Mouse (Mus musculus): ENCODE measurements around the gene Nalcn. TPM values are rescaled to one million over a fixed set of nuclear protein-coding genes. Genes with fewer than 3 reads are reported as not detected.

Gene Nalcn
- polyA plus RNA-seq, 1 experiment from 2014 or later = 0.14 TPM

- 63% methylated on average over 3 of the region's 3 CpGs for WGBS
- Histone ChIP-seq H3K4me2 (replicated peaks; ENCODE audit: low read depth, low read length) (no peak overlapping the region), H3K27me3 (ENCODE audit: control insufficient read depth, insufficient read depth, low read length) (no peaks in the 10 kb centered on the region), H3K4me3 (ENCODE audit: low read length) (no peak overlapping the region), H3K4me1 (ENCODE audit: control insufficient read depth, insufficient read depth, low read length) (no peaks in the 10 kb centered on the region), H3K27ac (ENCODE audit: low read depth, low read length) (no peak overlapping the region), H3K9me3 (ENCODE audit: control insufficient read depth, low read length) (no peaks in the 10 kb centered on the region), H3K9ac (ENCODE audit: low read depth, low read length) (no peak overlapping the region), H3K36me3 (ENCODE audit: control insufficient read depth, insufficient read depth, low read length) (no peaks in the 10 kb centered on the region)
- ATAC-seq (ENCODE audit: low FRiP score, low TSS enrichment) = no peak
These were observed 31.7 kb downstream of the Nalcn start for GRCm38 (mm10) chr14:123595265-123595664.

GRCm38 (mm10) chr14:123587412-123587811, 39.5 kb downstream of the Nalcn start:
- ATAC-seq (ENCODE audit: low FRiP score, low TSS enrichment) = no peak
- Histone ChIP-seq H3K9ac (ENCODE audit: low read depth, low read length) (no peak overlapping the region), H3K36me3 (ENCODE audit: control insufficient read depth, insufficient read depth, low read length) (no peaks in the 10 kb centered on the region)

DNA sequence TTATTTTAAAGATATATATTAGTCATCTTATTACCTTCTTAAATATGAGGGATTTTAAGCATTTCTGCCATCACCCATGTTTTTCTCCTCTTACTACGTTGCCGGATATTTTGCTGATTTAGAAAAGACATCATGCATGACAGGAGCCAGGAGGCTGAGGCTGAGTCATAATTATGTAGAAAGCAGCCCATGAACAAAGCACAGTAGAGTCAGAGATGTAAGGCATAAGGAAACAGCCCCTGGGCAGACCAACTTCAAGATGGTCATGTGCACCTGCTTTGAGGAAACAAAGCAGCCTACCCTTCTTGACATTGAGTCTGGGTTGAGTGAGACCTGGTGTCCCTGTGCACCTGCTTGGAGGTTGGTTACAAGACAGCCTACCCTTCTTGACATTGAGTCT, 44.5 kb downstream of the Nalcn start:
- Histone ChIP-seq H3K27ac (ENCODE audit: low read depth, low read length) (no peak overlapping the region), H3K9me3 (ENCODE audit: control insufficient read depth, low read length) (no peaks in the 10 kb centered on the region), H3K4me1 (ENCODE audit: control insufficient read depth, insufficient read depth, low read length) (no peaks in the 10 kb centered on the region), H3K4me2 (replicated peaks; ENCODE audit: low read depth, low read length) (no peak overlapping the region), H3K9ac (ENCODE audit: low read depth, low read length) (no peak overlapping the region), H3K36me3 (ENCODE audit: control insufficient read depth, insufficient read depth, low read length) (no peaks in the 10 kb centered on the region), H3K27me3 (ENCODE audit: control insufficient read depth, insufficient read depth, low read length) (no peaks in the 10 kb centered on the region), H3K4me3 (ENCODE audit: low read length) (no peak overlapping the region)
- ATAC-seq (ENCODE audit: low FRiP score, low TSS enrichment) = no peak
- 72% methylated on average over 2 of the region's 2 CpGs for WGBS

More at GRCm38 (mm10) chr14:123587412-123587811, 39.5 kb downstream of the Nalcn start:
- Histone ChIP-seq H3K27me3 (ENCODE audit: control insufficient read depth, insufficient read depth, low read length) (no peaks in the 10 kb centered on the region), H3K27ac (ENCODE audit: low read depth, low read length) (no peak overlapping the region), H3K4me2 (replicated peaks; ENCODE audit: low read depth, low read length) (no peak overlapping the region), H3K4me1 (ENCODE audit: control insufficient read depth, insufficient read depth, low read length) (no peaks in the 10 kb centered on the region), H3K4me3 (ENCODE audit: low read length) (no peak overlapping the region), H3K9me3 (ENCODE audit: control insufficient read depth, low read length) (no peaks in the 10 kb centered on the region)

GRCm38 (mm10) chr14:123575356-123575755, 51.6 kb downstream of the Nalcn start:
- no peak overlapping the region for H3K9ac ChIP-seq (ENCODE audit: low read depth, low read length)
- no peak overlapping the region for H3K4me3 ChIP-seq (ENCODE audit: low read length)
- no peak for ATAC-seq (ENCODE audit: low FRiP score, low TSS enrichment)
- no peaks in the 10 kb centered on the region for H3K9me3 ChIP-seq (ENCODE audit: control insufficient read depth, low read length)
- H3K36me3 ChIP-seq (ENCODE audit: control insufficient read depth, insufficient read depth, low read length) = no peaks in the 10 kb centered on the region
- H3K27me3 ChIP-seq (ENCODE audit: control insufficient read depth, insufficient read depth, low read length) = no peaks in the 10 kb centered on the region
- H3K4me2 ChIP-seq (replicated peaks; ENCODE audit: low read depth, low read length) = no peak overlapping the region
- WGBS = 80% methylated on average over 4 of the region's 4 CpGs
- no peak overlapping the region for H3K27ac ChIP-seq (ENCODE audit: low read depth, low read length)
- no peaks in the 10 kb centered on the region for H3K4me1 ChIP-seq (ENCODE audit: control insufficient read depth, insufficient read depth, low read length)

- H3K4me1 ChIP-seq (ENCODE audit: control insufficient read depth, insufficient read depth, low read length) = no peaks in the 10 kb centered on the region
- H3K27ac ChIP-seq (ENCODE audit: low read depth, low read length) = no peak overlapping the region
- no peaks in the 10 kb centered on the region for H3K9me3 ChIP-seq (ENCODE audit: control insufficient read depth, low read length)
- no peak overlapping the region for H3K4me3 ChIP-seq (ENCODE audit: low read length)
- no peaks in the 10 kb centered on the region for H3K36me3 ChIP-seq (ENCODE audit: control insufficient read depth, insufficient read depth, low read length)
- no peaks in the 10 kb centered on the region for H3K27me3 ChIP-seq (ENCODE audit: control insufficient read depth, insufficient read depth, low read length)
- no peak overlapping the region for H3K9ac ChIP-seq (ENCODE audit: low read depth, low read length)
- ATAC-seq (ENCODE audit: low FRiP score, low TSS enrichment) = no peak
- H3K4me2 ChIP-seq (replicated peaks; ENCODE audit: low read depth, low read length) = no peak overlapping the region
These were observed 52.0 kb downstream of the Nalcn start for GRCm38 (mm10) chr14:123574936-123575335.

- H3K4me1 ChIP-seq (ENCODE audit: control insufficient read depth, insufficient read depth, low read length) = no peaks in the 10 kb centered on the region
- no peak for ATAC-seq (ENCODE audit: low FRiP score, low TSS enrichment)
- WGBS = 58% methylated on average over 2 of the region's 2 CpGs
- no peaks in the 10 kb centered on the region for H3K27me3 ChIP-seq (ENCODE audit: control insufficient read depth, insufficient read depth, low read length)
- no peak overlapping the region for H3K4me2 ChIP-seq (replicated peaks; ENCODE audit: low read depth, low read length)
- H3K36me3 ChIP-seq (ENCODE audit: control insufficient read depth, insufficient read depth, low read length) = no peaks in the 10 kb centered on the region
- no peak overlapping the region for H3K9ac ChIP-seq (ENCODE audit: low read depth, low read length)
- no peak overlapping the region for H3K27ac ChIP-seq (ENCODE audit: low read depth, low read length)
- no peak overlapping the region for H3K4me3 ChIP-seq (ENCODE audit: low read length)
- H3K9me3 ChIP-seq (ENCODE audit: control insufficient read depth, low read length) = no peaks in the 10 kb centered on the region
These were observed 60.3 kb downstream of the Nalcn start for GRCm38 (mm10) chr14:123566599-123566998.

DNA sequence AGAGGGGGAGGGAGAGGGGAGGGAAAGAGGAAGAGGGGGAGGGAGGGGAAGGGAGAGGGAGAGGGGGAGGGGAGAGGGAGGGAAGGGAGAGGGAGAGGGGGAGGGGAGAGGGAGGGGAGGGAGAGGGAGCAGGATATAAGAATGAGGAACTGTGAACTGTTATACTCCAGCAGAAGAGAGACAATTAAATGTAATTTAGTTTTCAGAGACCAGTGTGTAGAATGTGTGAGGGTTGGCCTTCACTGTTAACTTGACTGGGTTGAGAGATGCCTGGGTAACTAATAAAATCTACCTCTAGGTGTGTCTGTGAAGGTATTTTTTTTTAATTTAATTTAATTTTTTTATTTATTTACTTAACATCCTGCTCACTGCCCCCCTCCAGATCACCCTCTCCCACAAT, 71.4 kb downstream of the Nalcn start:
- no peak for ATAC-seq (ENCODE audit: low FRiP score, low TSS enrichment)
- H3K4me1 ChIP-seq (ENCODE audit: control insufficient read depth, insufficient read depth, low read length) = no peaks in the 10 kb centered on the region
- H3K4me3 ChIP-seq (ENCODE audit: low read length) = no peak overlapping the region
- no peaks in the 10 kb centered on the region for H3K27me3 ChIP-seq (ENCODE audit: control insufficient read depth, insufficient read depth, low read length)
- no peak overlapping the region for H3K9ac ChIP-seq (ENCODE audit: low read depth, low read length)
- no peaks in the 10 kb centered on the region for H3K9me3 ChIP-seq (ENCODE audit: control insufficient read depth, low read length)
- no peak overlapping the region for H3K27ac ChIP-seq (ENCODE audit: low read depth, low read length)
- no peaks in the 10 kb centered on the region for H3K36me3 ChIP-seq (ENCODE audit: control insufficient read depth, insufficient read depth, low read length)
- no peak overlapping the region for H3K4me2 ChIP-seq (replicated peaks; ENCODE audit: low read depth, low read length)

GRCm38 (mm10) chr14:123554936-123555335, 72.0 kb downstream of the Nalcn start:
- 82% methylated on average over 4 of the region's 4 CpGs for whole genome bisulfite sequencing
- Histone ChIP-seq H3K9ac (ENCODE audit: low read depth, low read length) (no peak overlapping the region), H3K27me3 (ENCODE audit: control insufficient read depth, insufficient read depth, low read length) (no peaks in the 10 kb centered on the region)

GRCm38 (mm10) chr14:123542362-123542761, 84.6 kb downstream of the Nalcn start:
- H3K27ac ChIP-seq (ENCODE audit: low read depth, low read length) = no peak overlapping the region
- no peaks in the 10 kb centered on the region for H3K4me1 ChIP-seq (ENCODE audit: control insufficient read depth, insufficient read depth, low read length)
- no peak overlapping the region for H3K9ac ChIP-seq (ENCODE audit: low read depth, low read length)
- H3K36me3 ChIP-seq (ENCODE audit: control insufficient read depth, insufficient read depth, low read length) = no peaks in the 10 kb centered on the region
- H3K4me3 ChIP-seq (ENCODE audit: low read length) = no peak overlapping the region
- no peak overlapping the region for H3K4me2 ChIP-seq (replicated peaks; ENCODE audit: low read depth, low read length)
- no peaks in the 10 kb centered on the region for H3K9me3 ChIP-seq (ENCODE audit: control insufficient read depth, low read length)
- no peaks in the 10 kb centered on the region for H3K27me3 ChIP-seq (ENCODE audit: control insufficient read depth, insufficient read depth, low read length)
- ATAC-seq (ENCODE audit: low FRiP score, low TSS enrichment) = no peak

More at GRCm38 (mm10) chr14:123554936-123555335, 72.0 kb downstream of the Nalcn start:
- Histone ChIP-seq H3K9me3 (ENCODE audit: control insufficient read depth, low read length) (no peaks in the 10 kb centered on the region), H3K36me3 (ENCODE audit: control insufficient read depth, insufficient read depth, low read length) (no peaks in the 10 kb centered on the region), H3K4me3 (ENCODE audit: low read length) (no peak overlapping the region), H3K27ac (ENCODE audit: low read depth, low read length) (no peak overlapping the region), H3K4me1 (ENCODE audit: control insufficient read depth, insufficient read depth, low read length) (no peaks in the 10 kb centered on the region), H3K4me2 (replicated peaks; ENCODE audit: low read depth, low read length) (no peak overlapping the region)
- ATAC-seq (ENCODE audit: low FRiP score, low TSS enrichment) = no peak

GRCm38 (mm10) chr14:123535636-123536035, 91.3 kb downstream of the Nalcn start:
- no peak overlapping the region for H3K4me3 ChIP-seq (ENCODE audit: low read length)
- H3K4me2 ChIP-seq (replicated peaks; ENCODE audit: low read depth, low read length) = no peak overlapping the region
- no peaks in the 10 kb centered on the region for H3K4me1 ChIP-seq (ENCODE audit: control insufficient read depth, insufficient read depth, low read length)
- no peaks in the 10 kb centered on the region for H3K9me3 ChIP-seq (ENCODE audit: control insufficient read depth, low read length)
- ATAC-seq (ENCODE audit: low FRiP score, low TSS enrichment) = no peak
- 68% methylated on average over 2 of the region's 2 CpGs for WGBS
- H3K27ac ChIP-seq (ENCODE audit: low read depth, low read length) = no peak overlapping the region
- no peak overlapping the region for H3K9ac ChIP-seq (ENCODE audit: low read depth, low read length)
- H3K36me3 ChIP-seq (ENCODE audit: control insufficient read depth, insufficient read depth, low read length) = no peaks in the 10 kb centered on the region
- no peaks in the 10 kb centered on the region for H3K27me3 ChIP-seq (ENCODE audit: control insufficient read depth, insufficient read depth, low read length)

Measured in kidney, embryonic 14.5 days (tissue).